Mouse (Mus musculus) neural tube, embryonic 14.5 days (tissue): Measurements from ENCODE around the gene Timmdc1. TPM values are rescaled to one million over a fixed set of nuclear protein-coding genes. Genes with fewer than 3 reads are reported as not detected.

Experiments
- ATAC-seq: fragments of 200-750 bp; cut with Nextera tagmentation; 2 replicates; pipeline ENCODE4 v1.8.0; 2017; ENCODE audit warnings: low read depth, mild to moderate bottlenecking, moderate TSS enrichment, moderate library complexity
- H3K27ac ChIP-seq: fragments of 300-500 bp; sonication (generic); 2 replicates; pipeline ENCODE4 v1.5.1; 2014; ENCODE audit warnings: low read depth, mild to moderate bottlenecking, control low read depth, low read length, moderate library complexity, mixed read lengths
- H3K27me3 ChIP-seq: fragments of 300-500 bp; sonication (generic); 2 replicates; pipeline ENCODE4 v1.6.1; 2014; ENCODE audit warnings: low read length; ENCODE audit not compliant: control insufficient read depth, insufficient read depth
- H3K36me3 ChIP-seq: fragments of 300-500 bp; sonication (generic); 2 replicates; pipeline ENCODE4 v1.6.1; 2014; ENCODE audit warnings: low read length, mixed read lengths; ENCODE audit not compliant: control insufficient read depth, insufficient read depth
- H3K4me1 ChIP-seq: fragments of 300-500 bp; sonication (generic); 2 replicates; pipeline ENCODE4 v1.6.1; 2014; ENCODE audit warnings: low read length; ENCODE audit not compliant: control insufficient read depth, insufficient read depth
- H3K4me2 ChIP-seq: fragments of 300-500 bp; sonication (generic); 2 replicates; pipeline ENCODE4 v1.6.1; 2014; ENCODE audit warnings: mild to moderate bottlenecking, low read depth, low read length, control low read depth
- H3K4me3 ChIP-seq: fragments of 300-500 bp; sonication (generic); 2 replicates; pipeline ENCODE4 v1.5.1; 2014; ENCODE audit warnings: low read depth, low read length, control low read depth, mixed read lengths
- H3K9ac ChIP-seq: fragments of 300-500 bp; sonication (generic); replicated peaks from 2 replicates; pipeline ENCODE4 v1.6.1; 2014; ENCODE audit warnings: low read depth, mild to moderate bottlenecking, control low read depth, low read length, mixed read lengths
- H3K9me3 ChIP-seq: fragments of 300-500 bp; sonication (generic); 2 replicates; pipeline ENCODE4 v1.6.1; 2016; ENCODE audit warnings: low read length; ENCODE audit not compliant: control insufficient read depth
- WGBS: fragments of 180-500 bp; shearing (Covaris S2); extraction: QIAGEN DNeasy Blood & Tissue Kit; methylation state at CpG from one replicate; pipeline ENCODE4 v1.1.7; 2014; 5-methylcytosine and 5-hydroxymethylcytosine counted together
- polyA plus RNA-seq: library from polyadenylated mRNA; unstranded; fragments of >200 nt; fragmentation: Nextera tagmentation; extraction: Ambion mirVana; gene quantifications from 2 replicates; pipeline ENCODE4 v1.2.1, GENCODE M21; 2014

The Timmdc1 gene
- polyA plus RNA-seq, 1 experiment from 2014 or later: 33.2 TPM

GRCm38 (mm10) chr16:38506041-38506634 lies 16.3 kb downstream of the Timmdc1 start:
- peaks cover 24% of the 10 kb centered on the region for H3K36me3 ChIP-seq
- WGBS: 82% methylated on average over 4 of the region's 4 CpGs
- peak; percentile 90 for ATAC-seq

DNA sequence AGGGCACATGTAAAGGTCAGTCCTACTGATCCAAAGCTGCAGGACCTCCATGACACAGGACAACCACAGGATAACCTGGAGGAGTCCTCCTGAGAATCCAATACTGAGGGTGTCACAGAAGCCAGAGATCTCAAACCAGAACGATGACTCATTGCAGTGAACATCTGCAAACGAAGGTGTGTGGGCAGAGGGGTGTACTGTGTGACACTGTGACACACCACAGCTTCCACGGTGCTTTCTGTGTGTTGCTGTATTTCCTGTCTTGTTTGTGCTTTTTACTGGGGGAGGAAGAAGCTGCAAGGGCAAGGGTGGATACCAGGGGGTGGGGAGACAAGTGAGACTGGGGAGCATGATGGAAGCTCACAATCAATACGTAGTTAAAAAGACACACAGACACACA lies 18.9 kb downstream of the Timmdc1 start:
- WGBS: 91% methylated on average over 4 of the region's 4 CpGs
- Histone ChIP-seq H3K4me2 (no peak overlapping the region), H3K4me3 (no peak overlapping the region), H3K27ac (no peak overlapping the region), H3K27me3 (no peaks in the 10 kb centered on the region), H3K9me3 (no peaks in the 10 kb centered on the region), H3K9ac (no peak overlapping the region), H3K4me1 (no peaks in the 10 kb centered on the region), H3K36me3 (peaks cover 28% of the 10 kb centered on the region)
- ATAC-seq: no peak

More at GRCm38 (mm10) chr16:38506041-38506634, 16.3 kb downstream of the Timmdc1 start:
- no peaks in the 10 kb centered on the region for H3K4me1 ChIP-seq
- H3K9me3 ChIP-seq: no peaks in the 10 kb centered on the region
- no peak overlapping the region for H3K9ac ChIP-seq
- no peak overlapping the region for H3K27ac ChIP-seq
- no peak overlapping the region for H3K4me3 ChIP-seq
- no peak overlapping the region for H3K4me2 ChIP-seq
- no peaks in the 10 kb centered on the region for H3K27me3 ChIP-seq

DNA sequence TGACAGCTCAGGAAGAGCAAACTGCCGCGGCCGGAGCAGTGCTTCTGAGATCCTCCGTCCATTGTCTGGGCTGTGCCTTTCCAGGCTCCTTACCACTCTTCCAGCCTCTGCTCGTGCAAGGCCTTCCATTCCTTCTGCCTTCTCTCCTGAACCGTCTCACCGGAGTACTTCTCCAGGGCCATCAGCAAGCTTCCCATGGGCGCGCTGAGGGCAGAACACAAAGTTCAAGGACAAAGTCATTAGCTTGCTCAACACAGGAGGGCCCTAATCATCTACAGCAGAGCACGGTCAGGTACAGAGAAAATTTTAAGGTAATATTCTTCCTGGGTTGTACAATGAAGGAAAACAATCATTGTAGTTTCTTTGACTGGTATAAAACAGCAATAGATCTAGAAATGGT lies 20.0 kb downstream of the Timmdc1 start:
- no peak for ATAC-seq
- Histone ChIP-seq H3K4me3 (no peak overlapping the region), H3K36me3 (peaks cover 34% of the 10 kb centered on the region), H3K9ac (no peak overlapping the region), H3K9me3 (no peaks in the 10 kb centered on the region), H3K27me3 (no peaks in the 10 kb centered on the region), H3K27ac (no peak overlapping the region), H3K4me2 (no peak overlapping the region), H3K4me1 (no peaks in the 10 kb centered on the region)
- WGBS: 95% methylated on average over 10 of the region's 10 CpGs

DNA sequence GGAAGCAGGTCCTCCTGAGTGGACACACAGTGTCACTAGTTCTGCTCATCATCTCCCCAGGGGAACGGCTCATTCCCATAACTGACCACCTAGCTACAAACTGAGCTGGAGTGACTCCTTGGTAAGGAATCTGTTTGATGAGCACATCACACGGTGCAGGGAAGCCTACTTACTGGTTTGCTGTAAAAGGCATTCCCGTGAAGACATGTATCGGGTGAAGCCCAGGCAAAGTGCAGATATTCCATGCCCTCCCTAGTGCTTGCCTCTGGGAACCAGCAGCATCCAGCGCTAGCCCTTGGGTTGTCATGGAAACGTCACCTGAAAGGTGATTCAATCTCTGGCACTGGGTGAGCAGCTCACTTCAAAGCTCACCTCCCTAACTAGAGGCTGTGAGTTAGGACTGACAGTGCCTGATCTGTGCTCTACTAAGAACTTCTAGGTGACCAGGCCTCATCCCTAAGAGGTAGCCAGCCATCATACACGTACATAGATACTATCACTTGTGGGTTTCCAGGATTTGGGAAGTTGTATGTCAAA lies 25.8 kb downstream of the Timmdc1 start:
- no peak overlapping the region for H3K4me2 ChIP-seq
- no peak for ATAC-seq
- H3K4me3 ChIP-seq: no peak overlapping the region
- WGBS: 84% methylated on average over 7 of the region's 7 CpGs
- no peaks in the 10 kb centered on the region for H3K9me3 ChIP-seq
- no peaks in the 10 kb centered on the region for H3K27me3 ChIP-seq
- H3K36me3 ChIP-seq: peaks cover 30% of the 10 kb centered on the region
- H3K4me1 ChIP-seq: no peaks in the 10 kb centered on the region
- no peak overlapping the region for H3K27ac ChIP-seq
- H3K9ac ChIP-seq: no peak overlapping the region

- Histone ChIP-seq H3K4me2 (no peak overlapping the region), H3K27ac (no peak overlapping the region), H3K4me3 (no peak overlapping the region), H3K9ac (no peak overlapping the region), H3K36me3 (peaks cover 18% of the 10 kb centered on the region), H3K9me3 (no peaks in the 10 kb centered on the region), H3K27me3 (no peaks in the 10 kb centered on the region), H3K4me1 (no peaks in the 10 kb centered on the region)
- ATAC-seq: no peak
- WGBS: 89% methylated on average over 10 of the region's 10 CpGs
Observed at GRCm38 (mm10) chr16:38493890-38494289, 28.6 kb downstream of the Timmdc1 start.

GRCm38 (mm10) chr16:38492551-38492950 lies 29.9 kb downstream of the Timmdc1 start:
- WGBS: 82% methylated on average over 3 of the region's 3 CpGs
- Histone ChIP-seq H3K4me3 (no peak overlapping the region), H3K36me3 (peaks cover 11% of the 10 kb centered on the region), H3K4me1 (no peaks in the 10 kb centered on the region), H3K9ac (no peak overlapping the region), H3K4me2 (no peak overlapping the region), H3K27me3 (no peaks in the 10 kb centered on the region), H3K27ac (no peak overlapping the region), H3K9me3 (no peaks in the 10 kb centered on the region)
- no peak for ATAC-seq

DNA sequence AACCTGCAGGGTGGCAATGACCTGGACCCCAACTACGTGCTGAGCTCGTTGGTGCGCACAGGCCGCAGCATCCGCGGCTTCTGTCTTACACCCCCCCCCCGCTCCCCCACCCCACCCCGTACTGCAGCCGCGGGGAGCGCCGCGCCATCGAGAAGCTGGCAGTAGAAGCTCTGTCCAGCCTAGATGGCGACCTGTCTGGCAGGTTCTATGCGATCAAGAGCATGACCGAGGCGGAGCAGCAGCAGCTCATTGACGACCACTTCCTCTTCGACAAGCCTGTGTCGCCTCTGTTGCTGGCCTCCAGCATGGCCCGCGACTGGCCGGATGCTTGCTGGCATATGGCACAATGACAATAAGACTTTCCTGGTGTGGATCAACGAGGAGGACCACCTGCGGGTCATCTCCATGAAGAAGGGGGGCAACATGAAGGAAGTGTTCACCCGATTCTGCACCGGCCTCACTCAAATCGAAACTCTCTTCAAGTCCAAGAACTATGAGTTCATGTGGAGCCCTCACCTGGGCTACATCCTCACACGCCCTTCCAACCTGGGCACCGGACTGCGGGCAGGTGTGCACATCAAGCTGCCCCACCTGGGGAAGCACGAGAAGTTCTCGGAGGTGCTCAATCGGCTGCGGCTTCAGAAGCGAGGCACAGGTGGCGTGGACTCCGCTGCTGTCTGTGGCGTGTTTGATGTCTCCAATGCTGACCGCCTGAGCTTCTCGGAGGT lies 38.7 kb downstream of the Timmdc1 start:
- no peaks in the 10 kb centered on the region for H3K9me3 ChIP-seq
- 0 out of 2 replicates have a peak overlapping the region, but pooled peaks have one; percentile 7 for H3K9ac ChIP-seq
- 33% methylated on average over 42 of the region's 42 CpGs for WGBS
- peak; percentile 44 for ATAC-seq
- no peak overlapping the region for H3K27ac ChIP-seq
- no peaks in the 10 kb centered on the region for H3K4me1 ChIP-seq
- no peaks in the 10 kb centered on the region for H3K36me3 ChIP-seq
- H3K4me2 ChIP-seq: peak overlapping the region; percentile 42
- peak overlapping the region; percentile 15; the same call in 1 of the 2 replicates for H3K4me3 ChIP-seq
- H3K27me3 ChIP-seq: no peaks in the 10 kb centered on the region

- H3K4me2 ChIP-seq: peak overlapping the region; percentile 42
- H3K27ac ChIP-seq: no peak overlapping the region
- H3K4me3 ChIP-seq: peak overlapping the region; percentile 15; the same call in 1 of the 2 replicates
- peak; percentile 38; the same call in 1 of the 2 replicates for ATAC-seq
- H3K4me1 ChIP-seq: no peaks in the 10 kb centered on the region
- H3K36me3 ChIP-seq: no peaks in the 10 kb centered on the region
- H3K9me3 ChIP-seq: no peaks in the 10 kb centered on the region
- WGBS: 16% methylated on average over 32 of the region's 32 CpGs
- H3K9ac ChIP-seq: 0 out of 2 replicates have a peak overlapping the region, but pooled peaks have one; percentile 7
- no peaks in the 10 kb centered on the region for H3K27me3 ChIP-seq
Observed at GRCm38 (mm10) chr16:38482780-38483562, 39.5 kb downstream of the Timmdc1 start.
